Mouse (Mus musculus) neural tube, embryonic 10.5 days (tissue): ENCODE data around the gene Cyp2j12.
"Not testable (repeated sequence)": the region's sequence is repeated elsewhere in the genome, so short reads cannot be mapped to it uniquely, and the experiment has no call there.

ENCODE experiments used
- DNase-seq: peaks from one replicate; pipeline ENCODE4 v3.0.0-alpha.2; 2017; ENCODE audit warnings: low spot score; ENCODE audit errors: extremely low spot score

The Cyp2j12 gene

GRCm38 (mm10) chr4:96140732-96141467, at the start of gene Cyp2j12:
Cyp2j12 (minus strand) TSS chr4:96141152.
- DNase-seq, result no peak

- DNase-seq, result not testable (repeated sequence)
These were observed 48.4 kb upstream of the Cyp2j12 start for GRCm38 (mm10) chr4:96189321-96189720.

- not testable (repeated sequence) for DNase-seq
These were observed 47.7 kb upstream of the Cyp2j12 start for GRCm38 (mm10) chr4:96188671-96189070.

- not testable (repeated sequence) for DNase-seq
These were observed 47.2 kb upstream of the Cyp2j12 start for GRCm38 (mm10) chr4:96188146-96188545.

- not testable (repeated sequence) for DNase-seq
These were observed 43.8 kb upstream of the Cyp2j12 start for GRCm38 (mm10) chr4:96184716-96185115.

GRCm38 (mm10) chr4:96162839-96163238, 21.9 kb upstream of the Cyp2j12 start:
- no peak for DNase-seq

GRCm38 (mm10) chr4:96161575-96161974, 20.6 kb upstream of the Cyp2j12 start:
- no peak for DNase-seq

GRCm38 (mm10) chr4:96139226-96139625, 1.7 kb downstream of the Cyp2j12 start:
- DNase-seq, result no peak

GRCm38 (mm10) chr4:96134246-96134645, 6.7 kb downstream of the Cyp2j12 start:
- DNase-seq, result no peak

- DNase-seq, result no peak
These were observed 44.1 kb downstream of the Cyp2j12 start for GRCm38 (mm10) chr4:96096841-96097240.

- DNase-seq, result no peak
These were observed 49.1 kb downstream of the Cyp2j12 start for GRCm38 (mm10) chr4:96091869-96092268.

GRCm38 (mm10) chr4:96089356-96090048, 51.5 kb downstream of the Cyp2j12 start:
- DNase-seq, result not testable (repeated sequence)

- no peak for DNase-seq
These were observed 62.6 kb downstream of the Cyp2j12 start for GRCm38 (mm10) chr4:96078308-96078707.

- peak; percentile 37 for DNase-seq
These were observed 63.5 kb downstream of the Cyp2j12 start, which contains the start of gene Cyp2j13 for GRCm38 (mm10) chr4:96077261-96078125. Cyp2j13 (minus strand) TSS chr4:96077546.

- DNase-seq, result no peak
These were observed 78.9 kb downstream of the Cyp2j12 start for GRCm38 (mm10) chr4:96062045-96062444.

GRCm38 (mm10) chr4:96060106-96060505, 80.8 kb downstream of the Cyp2j12 start:
- DNase-seq, result no peak
